Mouse (Mus musculus) embryonic facial prominence, embryonic 14.5 days (tissue): Measurements from ENCODE around the gene Gpr84. TPM values are rescaled to one million over a fixed set of nuclear protein-coding genes. Genes with fewer than 3 reads are reported as not detected.
A peak's percentile ranks its signal among the peaks of the same experiment; 100 is the strongest.

Experiments used
- ATAC-seq: fragments of 200-750 bp; cut with Nextera tagmentation; 2 replicates; pipeline ENCODE4 v1.8.0; 2017; ENCODE audit warnings: low read depth, moderate number of reproducible peaks, moderate TSS enrichment
- DNase-seq: peaks from one replicate; pipeline ENCODE4 v3.0.0-alpha.2; 2015; ENCODE audit warnings: low spot score
- H3K27ac ChIP-seq: fragments of 300-500 bp; sonication (generic); replicated peaks from 2 replicates; pipeline ENCODE4 v1.5.1; 2014; ENCODE audit warnings: low read depth, mild to moderate bottlenecking, low read length, moderate library complexity
- H3K27me3 ChIP-seq: fragments of 300-500 bp; sonication (generic); replicated peaks from 2 replicates; pipeline ENCODE4 v1.6.1; 2014; ENCODE audit warnings: low read length; ENCODE audit not compliant: control insufficient read depth, insufficient read depth
- H3K36me3 ChIP-seq: fragments of 300-500 bp; sonication (generic); 2 replicates; pipeline ENCODE4 v1.6.1; 2014; ENCODE audit warnings: low read length, mixed read lengths; ENCODE audit not compliant: control insufficient read depth, insufficient read depth
- H3K4me1 ChIP-seq: fragments of 300-500 bp; sonication (generic); 2 replicates; pipeline ENCODE4 v1.6.1; 2014; ENCODE audit warnings: antibody characterized with exemption, low read length; ENCODE audit not compliant: control insufficient read depth, insufficient read depth
- H3K4me2 ChIP-seq: fragments of 300-500 bp; sonication (generic); 2 replicates; pipeline ENCODE4 v1.6.1; 2014; ENCODE audit warnings: low read depth, mild to moderate bottlenecking, low read length, moderate library complexity, mixed read lengths
- H3K4me3 ChIP-seq: fragments of 300-500 bp; sonication (generic); 2 replicates; pipeline ENCODE4 v1.5.1; 2014; ENCODE audit warnings: low read depth, mild to moderate bottlenecking, low read length
- H3K9ac ChIP-seq: fragments of 300-500 bp; sonication (generic); 2 replicates; pipeline ENCODE4 v1.6.1; 2014; ENCODE audit warnings: low read depth, mild to moderate bottlenecking, low read length, moderate library complexity, mixed read lengths
- H3K9me3 ChIP-seq: fragments of 300-500 bp; sonication (generic); 2 replicates; pipeline ENCODE4 v1.6.1; 2016; ENCODE audit warnings: low read length; ENCODE audit not compliant: control insufficient read depth
- WGBS: fragments of 180-500 bp; shearing (Covaris S2); extraction: QIAGEN DNeasy Blood & Tissue Kit; methylation state at CpG from one replicate; pipeline ENCODE4 v1.1.7; 2014; 5-methylcytosine and 5-hydroxymethylcytosine counted together
- microRNA counts: library from miRNA; unstranded; fragments of <30 nt; microRNA quantifications from one replicate; lab custom pipeline; 2017
- microRNA-seq: library from miRNA; unstranded; fragments of <30 nt; microRNA quantifications from one replicate; pipeline ENCODE4, GENCODE M21; 2016; ENCODE audit warnings: borderline number of aligned reads
- polyA plus RNA-seq: library from polyadenylated mRNA; unstranded; fragments of >200 nt; fragmentation: Nextera tagmentation; extraction: Ambion mirVana; gene quantifications from 2 replicates; pipeline ENCODE4 v1.2.1, GENCODE M21; 2014

Gpr84 gene
- polyA plus RNA-seq, 1 experiment from 2014 or later: 0.47 TPM

GRCm38 (mm10) chr15:103259162-103259561 lies 51.2 kb downstream of the Gpr84 start:
- 87% methylated on average over 5 of the region's 5 CpGs for WGBS
- ATAC-seq: no peak

More at GRCm38 (mm10) chr15:103259162-103259561, 51.2 kb downstream of the Gpr84 start:
- no peak for DNase-seq
- Histone ChIP-seq H3K4me3 (no peak overlapping the region), H3K27me3 (no peaks in the 10 kb centered on the region), H3K27ac (no peak overlapping the region), H3K9me3 (no peaks in the 10 kb centered on the region), H3K36me3 (no peaks in the 10 kb centered on the region), H3K9ac (no peak overlapping the region), H3K4me1 (peaks cover 21% of the 10 kb centered on the region), H3K4me2 (no peak overlapping the region)

MicroRNAs encoded within 50 kb of the gene (microRNA counts, 519-probe panel; counts per million panel counts)
- 3,031 counts per million, percentile 71 among the panel's probes with 10 or more counts for microRNA mmu-miR-148b (lab: Ali Mortazavi, UCI)

Small RNAs within 50 kb of the gene (microRNA-seq; reads per million reads assigned to microRNA genes)
- gene Mir148b (328 reads per million, percentile 65 among the genes with 10 or more reads in this experiment), gene Mir6963 (not detected)

Other genes with a start within 250 kb of the Gpr84 start
- gene Smug1, start 143.5 kb downstream of the Gpr84 start, polyA plus RNA-seq: 14.9 and 18.4 TPM in 2 replicates
- gene Cbx5, start 70.8 kb downstream of the Gpr84 start, polyA plus RNA-seq: 112 and 126 TPM in 2 replicates
- 573 and 661 TPM in 2 replicates for gene Hnrnpa1, start 70.2 kb downstream of the Gpr84 start, polyA plus RNA-seq
- gene Nfe2, start 52.2 kb downstream of the Gpr84 start, polyA plus RNA-seq: 2.1 and 2.5 TPM in 2 replicates
- 274 and 289 TPM in 2 replicates for gene Copz1, start 37.9 kb downstream of the Gpr84 start, polyA plus RNA-seq
- gene Zfp385a, start 29.5 kb upstream of the Gpr84 start, polyA plus RNA-seq: 18.4 and 19.0 TPM in 2 replicates
- gene Itga5, start 56.2 kb upstream of the Gpr84 start, polyA plus RNA-seq: 63.4 TPM in 2 replicates
- gene Gtsf1, start 119.9 kb upstream of the Gpr84 start, polyA plus RNA-seq: not detected in 2 replicates
- not detected in 2 replicates for gene Gtsf2, start 137.9 kb upstream of the Gpr84 start, polyA plus RNA-seq
- 4.6 and 5.0 TPM in 2 replicates for gene Nckap1l, start 143.2 kb upstream of the Gpr84 start, polyA plus RNA-seq
- 6.1 and 7.2 TPM in 2 replicates for gene Pde1b, start 192.4 kb upstream of the Gpr84 start, polyA plus RNA-seq
- gene Ppp1r1a, start 227.4 kb upstream of the Gpr84 start, polyA plus RNA-seq: 16.7 and 18.1 TPM in 2 replicates